Mouse (Mus musculus) MEL (cell line): ENCODE measurements at regions not wholly inside any gene's neighbourhood (a gene's known extent, or its start where the extent isn't known, plus 50 kb on each side); places are given as distances from the start of the nearest gene placed in this dataset.

ENCODE experiments used
- CTCF ChIP-seq, 3 experiments: IDR thresholded peaks in 2 of 3; conservative IDR thresholded peaks in 1 of 3; 2 replicates each; pipeline ENCODE4 v1.5.1; 2011 to 2012; ENCODE audit warnings: low read length in 3 of 3, low read depth in 2 of 3, mild to moderate bottlenecking in 2 of 3, improper control_type of control experiment in 1 of 3, inconsistent platforms in 1 of 3, mixed read lengths in 1 of 3, moderate library complexity in 1 of 3; ENCODE audit not compliant: control insufficient read depth in 1 of 3, insufficient read depth in 1 of 3, poor library complexity in 1 of 3, severe bottlenecking in 1 of 3
- ELF1 ChIP-seq: IDR thresholded peaks from 2 replicates; pipeline ENCODE4 v1.6.1; 2014; ENCODE audit warnings: low read depth, mild to moderate bottlenecking, inconsistent platforms, low read length, improper control_type of control experiment, moderate library complexity
- POLR2A ChIP-seq, 2 experiments: IDR thresholded peaks; 2 replicates each; pipeline ENCODE4 v1.6.1; 2011 to 2012; ENCODE audit warnings: low read length in 2 of 2, mild to moderate bottlenecking in 2 of 2, control low read depth in 1 of 2, improper control_type of control experiment in 1 of 2, low read depth in 1 of 2, moderate library complexity in 1 of 2; ENCODE audit not compliant: control insufficient read depth in 1 of 2, insufficient read depth in 1 of 2, poor library complexity in 1 of 2

DNA sequence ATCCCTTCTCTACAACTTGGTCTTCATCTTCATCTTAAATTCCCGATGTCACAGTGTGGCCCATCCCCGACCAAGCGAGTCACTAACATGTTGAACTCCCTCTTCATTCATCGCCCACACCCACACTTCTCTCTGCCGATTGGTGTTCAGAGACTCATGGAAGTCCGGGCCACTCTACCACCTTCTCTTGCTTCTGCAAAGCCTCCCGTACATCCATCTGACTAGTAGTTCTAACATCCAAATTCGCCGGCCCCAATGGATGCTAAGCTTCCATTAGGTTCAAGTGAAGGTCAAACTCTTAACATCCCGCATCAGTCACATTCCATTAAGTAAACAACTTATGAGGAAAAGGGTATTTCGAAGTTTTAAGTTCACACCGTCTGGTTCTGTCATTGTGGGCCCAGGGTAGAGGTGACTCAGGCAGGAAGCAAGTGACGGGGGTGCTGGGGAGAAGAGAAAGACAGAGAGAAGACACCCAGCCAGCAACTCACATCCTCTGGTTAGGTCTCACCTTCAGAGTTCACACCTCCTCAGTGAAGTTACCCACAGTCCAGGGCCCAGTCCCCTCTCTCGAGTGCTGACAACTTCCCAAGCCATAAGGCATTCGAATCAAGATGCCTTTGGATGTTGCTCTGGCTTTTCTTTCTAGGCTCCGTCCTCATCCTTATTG lies 61.0 kb upstream of the Ubash3b start:
- TF ChIP-seq ELF1 (no peak), CTCF (IDR thresholded peaks at IDR 0.05 in 2 of 3, conservative IDR thresholded peaks at IDR 0.05 in 1 of 3; ENCODE audit: control insufficient read depth in 1 of 3, insufficient read depth in 1 of 3, low read depth in 2 of 3, low read length in 3 of 3, poor library complexity in 1 of 3, severe bottlenecking in 1 of 3) (no peak), POLR2A (IDR thresholded peaks at IDR 0.05; ENCODE audit: control insufficient read depth in 1 of 2, insufficient read depth in 1 of 2, low read depth in 1 of 2, low read length in 2 of 2, poor library complexity in 1 of 2) (no peak)
